Mouse (Mus musculus): ENCODE data around the gene Apoa2. TPM values are rescaled to one million over a fixed set of nuclear protein-coding genes. Genes with fewer than 3 reads are reported as not detected.

The Apoa2 gene
- polyA plus RNA-seq, 1 experiment from 2014 or later, result 20,306 TPM

DNA sequence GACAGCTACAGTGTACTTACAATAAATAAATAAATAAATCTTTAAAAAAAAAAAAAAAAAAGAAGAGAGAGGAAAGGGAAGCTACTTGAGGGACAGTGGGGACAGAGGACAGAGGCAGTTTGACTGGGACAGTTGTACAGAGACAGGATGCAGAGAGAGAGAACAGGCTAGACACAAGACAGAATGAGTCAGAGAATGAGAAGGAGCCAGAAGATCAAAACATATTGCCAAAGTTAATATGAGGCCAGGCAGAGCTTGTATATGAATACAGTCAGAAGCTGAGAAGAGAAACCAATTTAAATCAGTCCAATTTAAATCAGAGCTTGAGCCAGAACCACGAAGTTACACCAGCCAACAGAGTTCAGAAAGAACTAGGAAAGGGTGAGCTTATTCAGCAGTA is 43.5 kb downstream of the Apoa2 start:
- ATAC-seq (no peak), DNase-seq (no peak)
- no peak overlapping the region for H3K27ac ChIP-seq (ENCODE audit: low read depth)
- peaks cover 5% of the 10 kb centered on the region for H3K36me3 ChIP-seq (replicated peaks; ENCODE audit: insufficient read depth, low read length)
- no peak overlapping the region for H3K4me3 ChIP-seq (ENCODE audit: low read depth, low read length)
- H3K4me2 ChIP-seq (ENCODE audit: low read depth, low read length), result no peak overlapping the region
- TF ChIP-seq EP300 (IDR thresholded peaks at IDR 0.05; ENCODE audit: low read depth) (no peak), CTCF (IDR thresholded peaks at IDR 0.05; ENCODE audit: low read depth) (no peak)
- no peaks in the 10 kb centered on the region for H3K27me3 ChIP-seq (ENCODE audit: insufficient read depth, low read length)
- peaks cover 21% of the 10 kb centered on the region for H3K4me1 ChIP-seq (ENCODE audit: insufficient read depth)
- 57% methylated on average over 1 of the region's 1 CpGs for WGBS (ENCODE audit: insufficient replicate concordance)
- no peaks in the 10 kb centered on the region for H3K9me3 ChIP-seq (ENCODE audit: low read length)
- H3K9ac ChIP-seq (replicated peaks), result no peak overlapping the region

DNA sequence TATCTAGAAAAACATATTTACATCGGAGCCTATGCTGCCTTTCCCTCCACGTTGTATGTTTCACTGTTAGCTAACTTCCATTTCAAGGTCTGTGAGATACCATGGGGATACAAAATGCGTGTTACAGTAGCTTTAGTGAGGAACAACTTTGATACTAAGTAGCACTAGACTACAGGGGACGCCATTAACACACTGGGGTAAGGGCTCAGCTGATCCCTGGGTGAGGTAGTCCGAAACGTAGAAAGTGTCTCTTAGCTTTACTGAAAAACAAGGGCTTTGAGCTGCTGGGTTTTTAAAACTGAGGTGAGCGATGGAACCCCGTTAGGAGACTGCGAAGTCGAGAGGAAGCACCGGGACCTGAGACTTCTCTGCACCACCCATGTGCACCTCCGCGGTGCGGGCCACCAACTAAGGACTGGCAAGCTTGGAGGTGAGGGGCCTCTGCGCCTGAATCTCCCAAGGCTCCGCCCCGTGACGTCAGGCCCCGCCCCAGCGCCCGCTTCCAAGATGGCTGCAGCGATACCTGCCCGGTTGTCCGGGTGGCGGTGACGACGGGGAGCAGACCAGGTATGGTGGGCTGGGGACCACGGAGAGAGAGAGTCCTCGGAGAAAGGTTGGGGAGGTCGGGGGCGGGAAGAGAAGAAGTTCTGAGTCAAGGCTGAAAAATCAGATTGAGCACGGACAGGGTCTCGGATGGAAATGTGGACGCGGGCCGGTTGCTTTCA is 45.2 kb downstream of the Apoa2 start, which contains the start of gene B4galt3:
B4galt3 (plus strand) TSS at position 481 of the 725 bp plus-strand sequence.
- no peaks in the 10 kb centered on the region for H3K27me3 ChIP-seq (ENCODE audit: insufficient read depth, low read length)
- peaks cover 21% of the 10 kb centered on the region for H3K36me3 ChIP-seq (replicated peaks; ENCODE audit: insufficient read depth, low read length)
- peaks cover 21% of the 10 kb centered on the region for H3K4me1 ChIP-seq (ENCODE audit: insufficient read depth)
- H3K9me3 ChIP-seq (ENCODE audit: low read length), result no peaks in the 10 kb centered on the region
- 0 out of 2 replicates have a peak, but pooled peaks have one; percentile 10 for TF ChIP-seq CTCF (IDR thresholded peaks at IDR 0.05; ENCODE audit: low read depth)
- no peak for TF ChIP-seq EP300 (IDR thresholded peaks at IDR 0.05; ENCODE audit: low read depth)
- H3K4me2 ChIP-seq (ENCODE audit: low read depth, low read length), result peak within 1 kb of the TSS; percentile 85
- 4% methylated on average over 36 of the region's 36 CpGs for WGBS (ENCODE audit: insufficient replicate concordance)
- peak within 1 kb of the TSS; percentile 68 for H3K27ac ChIP-seq (ENCODE audit: low read depth)
- ATAC-seq (peak; percentile 96), DNase-seq (peak; percentile 98)
- H3K4me3 ChIP-seq (ENCODE audit: low read depth, low read length), result peak within 1 kb of the TSS; percentile 90
- H3K9ac ChIP-seq (replicated peaks), result peak within 1 kb of the TSS; percentile 83

DNA sequence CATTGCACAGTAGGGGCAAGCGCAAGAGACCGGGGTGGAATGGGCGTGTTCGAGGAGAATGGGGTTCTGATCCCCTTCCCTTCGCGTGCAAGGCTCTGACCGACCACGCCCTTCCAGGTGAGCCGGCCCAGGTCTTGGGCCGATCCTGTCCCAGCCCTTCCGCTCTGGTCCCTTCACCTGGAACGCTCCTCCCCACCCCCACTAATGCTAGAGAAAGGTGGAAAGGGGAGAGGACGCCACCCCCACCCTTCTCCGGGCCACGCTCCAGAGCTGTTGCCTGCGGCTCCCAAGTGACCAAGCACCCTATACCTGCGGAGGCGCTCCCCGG is 45.7 kb downstream of the Apoa2 start:
- 0% methylated on average over 19 of the region's 19 CpGs for WGBS (ENCODE audit: insufficient replicate concordance)
- Histone ChIP-seq H3K4me2 (ENCODE audit: low read depth, low read length) (peak overlapping the region; percentile 85), H3K4me1 (ENCODE audit: insufficient read depth) (peaks cover 21% of the 10 kb centered on the region), H3K9me3 (ENCODE audit: low read length) (no peaks in the 10 kb centered on the region), H3K4me3 (ENCODE audit: low read depth, low read length) (peak overlapping the region; percentile 90), H3K27ac (ENCODE audit: low read depth) (peak overlapping the region; percentile 68), H3K36me3 (replicated peaks; ENCODE audit: insufficient read depth, low read length) (peaks cover 26% of the 10 kb centered on the region), H3K9ac (replicated peaks) (peak overlapping the region; percentile 83), H3K27me3 (ENCODE audit: insufficient read depth, low read length) (no peaks in the 10 kb centered on the region)
- ATAC-seq (peak; percentile 61), DNase-seq (no peak)
- TF ChIP-seq CTCF (IDR thresholded peaks at IDR 0.05; ENCODE audit: low read depth) (no peak), EP300 (IDR thresholded peaks at IDR 0.05; ENCODE audit: low read depth) (no peak)

DNA sequence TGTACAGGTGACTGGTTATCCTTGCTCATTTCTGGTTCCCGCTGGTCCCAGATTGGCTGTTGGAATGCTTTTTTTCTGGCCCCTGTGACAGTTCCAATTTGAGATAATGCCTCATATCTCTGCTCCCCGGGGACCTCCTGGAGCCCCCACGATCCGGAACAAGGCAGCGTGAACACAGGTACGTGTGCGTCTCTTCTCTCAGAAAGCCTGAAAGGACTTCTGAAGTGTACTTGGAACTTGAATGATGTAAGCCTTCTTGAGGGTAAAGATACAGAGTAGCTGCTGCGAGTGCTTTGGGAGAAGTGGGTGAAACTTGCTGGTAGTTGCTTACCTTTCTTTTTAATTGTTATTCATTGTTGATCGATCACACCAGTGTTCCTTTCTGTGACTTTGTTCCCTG is 46.3 kb downstream of the Apoa2 start:
- WGBS (ENCODE audit: insufficient replicate concordance), result 36% methylated on average over 9 of the region's 9 CpGs
- H3K4me1 ChIP-seq (ENCODE audit: insufficient read depth), result peaks cover 21% of the 10 kb centered on the region
- H3K4me3 ChIP-seq (ENCODE audit: low read depth, low read length), result peak overlapping the region; percentile 90
- peak overlapping the region; percentile 83 for H3K9ac ChIP-seq (replicated peaks)
- H3K27me3 ChIP-seq (ENCODE audit: insufficient read depth, low read length), result no peaks in the 10 kb centered on the region
- no peaks in the 10 kb centered on the region for H3K9me3 ChIP-seq (ENCODE audit: low read length)
- DNase-seq, result no peak
- ATAC-seq, result no peak
- peaks cover 33% of the 10 kb centered on the region for H3K36me3 ChIP-seq (replicated peaks; ENCODE audit: insufficient read depth, low read length)
- no peak for TF ChIP-seq CTCF (IDR thresholded peaks at IDR 0.05; ENCODE audit: low read depth)
- no peak for TF ChIP-seq EP300 (IDR thresholded peaks at IDR 0.05; ENCODE audit: low read depth)
- H3K4me2 ChIP-seq (ENCODE audit: low read depth, low read length), result peak overlapping the region; percentile 85
- H3K27ac ChIP-seq (ENCODE audit: low read depth), result peak overlapping the region; percentile 68

DNA sequence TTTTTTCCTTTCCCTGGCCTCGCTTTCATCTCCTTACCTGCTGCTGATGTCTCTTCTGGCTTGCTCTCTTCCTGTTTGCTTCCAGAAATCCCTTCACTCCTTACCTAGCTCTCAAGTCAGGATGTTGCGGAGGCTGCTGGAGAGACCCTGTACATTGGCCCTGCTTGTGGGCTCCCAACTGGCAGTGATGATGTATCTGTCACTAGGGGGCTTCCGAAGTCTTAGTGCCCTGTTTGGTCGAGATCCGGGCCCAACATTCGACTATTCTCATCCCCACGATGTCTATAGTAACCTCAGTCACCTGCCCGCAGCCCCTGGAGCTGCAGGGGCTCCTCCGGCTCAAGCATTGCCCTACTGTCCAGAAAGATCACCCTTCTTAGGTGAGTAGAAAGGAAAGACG is 46.8 kb downstream of the Apoa2 start:
- 55% methylated on average over 10 of the region's 10 CpGs for WGBS (ENCODE audit: insufficient replicate concordance)
- Histone ChIP-seq H3K27ac (ENCODE audit: low read depth) (peak overlapping the region; percentile 68), H3K4me3 (ENCODE audit: low read depth, low read length) (peak overlapping the region; percentile 90), H3K36me3 (replicated peaks; ENCODE audit: insufficient read depth, low read length) (peaks cover 37% of the 10 kb centered on the region), H3K9ac (replicated peaks) (peak overlapping the region; percentile 83), H3K27me3 (ENCODE audit: insufficient read depth, low read length) (no peaks in the 10 kb centered on the region), H3K9me3 (ENCODE audit: low read length) (no peaks in the 10 kb centered on the region), H3K4me1 (ENCODE audit: insufficient read depth) (peaks cover 21% of the 10 kb centered on the region), H3K4me2 (ENCODE audit: low read depth, low read length) (peak overlapping the region; percentile 85)
- DNase-seq, result no peak
- TF ChIP-seq EP300 (IDR thresholded peaks at IDR 0.05; ENCODE audit: low read depth) (no peak), CTCF (IDR thresholded peaks at IDR 0.05; ENCODE audit: low read depth) (peak; percentile 21; the same call in 1 of the 2 replicates)
- no peak for ATAC-seq

DNA sequence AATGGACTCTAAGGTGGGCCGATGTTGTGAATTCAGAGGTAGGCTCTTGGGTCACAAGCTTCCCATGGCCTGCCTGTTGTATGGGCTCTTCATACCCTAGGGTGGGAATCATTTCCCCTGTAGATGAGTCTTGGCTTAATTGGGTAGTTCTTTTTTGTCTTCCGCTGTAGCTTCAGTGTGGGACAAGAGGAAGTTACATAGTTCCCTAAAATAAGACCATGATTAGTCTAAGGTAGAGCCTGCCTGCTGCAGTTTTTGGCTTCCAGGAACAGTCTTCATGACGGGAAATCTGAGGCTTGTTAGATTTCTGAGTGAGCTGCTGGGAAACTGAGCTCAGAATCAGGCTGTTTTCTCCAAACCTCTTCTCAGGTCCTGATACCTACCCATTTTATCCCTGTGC is 47.2 kb downstream of the Apoa2 start:
- TF ChIP-seq EP300 (IDR thresholded peaks at IDR 0.05; ENCODE audit: low read depth), result no peak
- no peak for TF ChIP-seq CTCF (IDR thresholded peaks at IDR 0.05; ENCODE audit: low read depth)
- peaks cover 21% of the 10 kb centered on the region for H3K4me1 ChIP-seq (ENCODE audit: insufficient read depth)
- 47% methylated on average over 3 of the region's 3 CpGs for WGBS (ENCODE audit: insufficient replicate concordance)
- H3K9me3 ChIP-seq (ENCODE audit: low read length), result no peaks in the 10 kb centered on the region
- no peaks in the 10 kb centered on the region for H3K27me3 ChIP-seq (ENCODE audit: insufficient read depth, low read length)
- peaks cover 42% of the 10 kb centered on the region for H3K36me3 ChIP-seq (replicated peaks; ENCODE audit: insufficient read depth, low read length)
- DNase-seq (no peak), ATAC-seq (no peak)
- H3K27ac ChIP-seq (ENCODE audit: low read depth), result peak overlapping the region; percentile 68
- H3K4me2 ChIP-seq (ENCODE audit: low read depth, low read length), result peak overlapping the region; percentile 85
- peak overlapping the region; percentile 83; the same call in 1 of the 2 replicates for H3K9ac ChIP-seq (replicated peaks)
- peak overlapping the region; percentile 90 for H3K4me3 ChIP-seq (ENCODE audit: low read depth, low read length)
